ENCODE assay signal across 24 mouse cellular contexts in genomic region chr17:7232400-7232799, GRCm38 (mm10).
DNase-seq lines count a peak whose midpoint lies in the region; ATAC-seq and TF ChIP-seq lines count a peak whose summit lies in the region.
"Had no signal": no experiment of that assay in that cellular context is flagged by ENCODE, and none has a peak within 500 bp of the region (broad histone marks: within the 10 kb centered on the region; RNA-seq: fewer than 3 reads in every experiment).

No protein-coding gene starts in this region.

- no peak overlapping the region for H3K9ac ChIP-seq in forebrain, embryonic 12.5 days
- no peak overlapping the region for H3K9ac ChIP-seq in hindbrain, embryonic 16.5 days (ENCODE audit: low read depth, low read length)
- H3K9ac ChIP-seq: hindbrain, embryonic 12.5 days; limb, embryonic 13.5 days; midbrain, embryonic 12.5 days; neural tube, embryonic 12.5 days had no signal

- no peak overlapping the region for H3K4me3 ChIP-seq in forebrain, embryonic 12.5 days (replicated peaks)
- H3K4me3 ChIP-seq in forebrain, embryonic 10.5 days: no peak overlapping the region
- no peak overlapping the region for H3K4me3 ChIP-seq in hindbrain, embryonic 10.5 days
- H3K4me3 ChIP-seq in hindbrain, embryonic 16.5 days (ENCODE audit: low read length): no peak overlapping the region
- H3K4me3 ChIP-seq in lung, adult 2 months (replicated peaks; ENCODE audit: extremely low read depth, low read depth, low read length): no peak overlapping the region
- H3K4me3 ChIP-seq: hindbrain, embryonic 12.5 days; limb, embryonic 13.5 days; midbrain, embryonic 12.5 days; myocyte; neural tube, embryonic 12.5 days had no signal

- no peak overlapping the region for H3K4me2 ChIP-seq in forebrain, embryonic 12.5 days
- H3K4me2 ChIP-seq in hindbrain, embryonic 16.5 days (ENCODE audit: low read length): no peak overlapping the region
- H3K4me2 ChIP-seq: hindbrain, embryonic 12.5 days; limb, embryonic 13.5 days; liver, embryonic 11.5 days; midbrain, embryonic 12.5 days; neural tube, embryonic 12.5 days had no signal

- H3K9me3 ChIP-seq in forebrain, embryonic 12.5 days: no peaks in the 10 kb centered on the region
- H3K9me3 ChIP-seq in forebrain, embryonic 10.5 days: no peaks in the 10 kb centered on the region
- no peaks in the 10 kb centered on the region for H3K9me3 ChIP-seq in hindbrain, embryonic 10.5 days
- H3K9me3 ChIP-seq in hindbrain, embryonic 16.5 days (ENCODE audit: control insufficient read depth, low read length): no peaks in the 10 kb centered on the region
- H3K9me3 ChIP-seq: hindbrain, embryonic 12.5 days; limb, embryonic 13.5 days; midbrain, embryonic 12.5 days; neural tube, embryonic 12.5 days had no signal

- 81% methylated on average over 7 of the region's 7 CpGs for WGBS in forebrain, embryonic 12.5 days
- 89% methylated on average over 7 of the region's 7 CpGs for WGBS in forebrain, embryonic 10.5 days
- 64% methylated on average over 7 of the region's 7 CpGs for WGBS in hindbrain, embryonic 10.5 days
- WGBS in hindbrain, embryonic 16.5 days: 60% methylated on average over 6 of the region's 7 CpGs
- WGBS in lung, adult 2 months: 41% methylated on average over 7 of the region's 7 CpGs

- no peak for TF ChIP-seq POLR2A in lung, adult 2 months (IDR thresholded peaks at IDR 0.05; ENCODE audit: borderline replicate concordance, extremely low read depth, low read depth, low read length)

- TF ChIP-seq CTCF in lung, adult 2 months (IDR thresholded peaks at IDR 0.05; ENCODE audit: insufficient read depth, low read length): no peak

- 0 out of 2 replicates have a peak overlapping the region, but pooled peaks have one; percentile 19 for H3K27ac ChIP-seq in forebrain, embryonic 12.5 days
- H3K27ac ChIP-seq in forebrain, embryonic 10.5 days: no peak overlapping the region
- H3K27ac ChIP-seq in hindbrain, embryonic 10.5 days: peak overlapping the region; percentile 35; the same call in 1 of the 2 replicates
- no peak overlapping the region for H3K27ac ChIP-seq in hindbrain, embryonic 16.5 days (ENCODE audit: low read depth, low read length)
- H3K27ac ChIP-seq: hindbrain, embryonic 12.5 days; limb, embryonic 13.5 days; midbrain, embryonic 12.5 days; neural tube, embryonic 12.5 days had no signal

- no peaks in the 10 kb centered on the region; the same call in none of the 2 replicates for H3K36me3 ChIP-seq in forebrain, embryonic 12.5 days (replicated peaks)
- peaks cover 32% of the 10 kb centered on the region for H3K36me3 ChIP-seq in forebrain, embryonic 10.5 days (replicated peaks)
- peaks cover 26% of the 10 kb centered on the region for H3K36me3 ChIP-seq in hindbrain, embryonic 10.5 days
- no peaks in the 10 kb centered on the region for H3K36me3 ChIP-seq in hindbrain, embryonic 16.5 days (ENCODE audit: control insufficient read depth, insufficient read depth, low read length)
- H3K36me3 ChIP-seq: G1E; hindbrain, embryonic 12.5 days had no signal

- ATAC-seq in forebrain, embryonic 12.5 days (ENCODE audit: low FRiP score): no peak
- no peak for ATAC-seq in hindbrain, embryonic 16.5 days
- ATAC-seq: intestine, postnatal 0 days had no signal

- 0 out of 2 replicates have a peak, but pooled peaks cover 4% of the 10 kb centered on the region for H3K4me1 ChIP-seq in forebrain, embryonic 12.5 days
- no peaks in the 10 kb centered on the region for H3K4me1 ChIP-seq in forebrain, embryonic 10.5 days
- peaks cover 12% of the 10 kb centered on the region; the same call in 1 of the 2 replicates for H3K4me1 ChIP-seq in hindbrain, embryonic 10.5 days (replicated peaks)
- H3K4me1 ChIP-seq in hindbrain, embryonic 16.5 days (ENCODE audit: control insufficient read depth, insufficient read depth, low read depth, low read length): peaks cover 13% of the 10 kb centered on the region; the same call in 1 of the 2 replicates
- H3K4me1 ChIP-seq in lung, adult 2 months (ENCODE audit: control insufficient read depth, insufficient read depth, low read length): peaks cover 4% of the 10 kb centered on the region
- H3K4me1 ChIP-seq: megakaryocyte, embryonic 14.5 days; midbrain, embryonic 12.5 days; neural tube, embryonic 12.5 days had no signal

- H3K27me3 ChIP-seq in forebrain, embryonic 12.5 days: no peaks in the 10 kb centered on the region
- H3K27me3 ChIP-seq in forebrain, embryonic 10.5 days (ENCODE audit: poor library complexity, severe bottlenecking): no peaks in the 10 kb centered on the region
- H3K27me3 ChIP-seq in hindbrain, embryonic 10.5 days (ENCODE audit: insufficient read depth, poor library complexity, severe bottlenecking): no peaks in the 10 kb centered on the region
- H3K27me3 ChIP-seq in hindbrain, embryonic 16.5 days (replicated peaks; ENCODE audit: control insufficient read depth, insufficient read depth, low read length): no peaks in the 10 kb centered on the region
- H3K27me3 ChIP-seq: CH12.LX; hindbrain, embryonic 12.5 days; limb, embryonic 13.5 days; megakaryocyte, embryonic 14.5 days; midbrain, embryonic 12.5 days; neural tube, embryonic 12.5 days had no signal

- no peak for DNase-seq in forebrain, embryonic 10.5 days (ENCODE audit: extremely low spot score, low spot score)
- DNase-seq in hindbrain, embryonic 10.5 days (ENCODE audit: low spot score): no peak
- peak; percentile 20 for DNase-seq in lung, postnatal 36 days
- no peak for DNase-seq in lung, adult 2 months
- DNase-seq in urinary bladder, postnatal 14 days (ENCODE audit: low spot score): no peak
- DNase-seq: adrenal gland, postnatal 10 days; cerebellum, adult 8-10 months; gastrocnemius, postnatal 10 days; heart, postnatal 14 days; kidney, adult 9 months; kidney, postnatal 14 days; thymus, postnatal 4 days had no signal

Comparison
In these comparisons a context has a peak if more than half of its experiments do, and no peak if none do; other contexts are left out.
1. H3K27ac ChIP-seq: peak in forebrain, embryonic 12.5 days (single experiment) and hindbrain, embryonic 10.5 days (single experiment); none in forebrain, embryonic 10.5 days (single experiment) and hindbrain, embryonic 16.5 days (single experiment).